Mouse (Mus musculus): ENCODE data around the gene Vmn2r51. TPM values are rescaled to one million over a fixed set of nuclear protein-coding genes. Genes with fewer than 3 reads are reported as not detected.
"Not testable (repeated sequence)": the region's sequence is repeated elsewhere in the genome, so short reads cannot be mapped to it uniquely, and the experiment has no call there.

Vmn2r51 gene
- total RNA-seq (2015; ENCODE audit: low replicate concordance) (not detected in 2 replicates), total RNA-seq (2017; ENCODE audit: low replicate concordance) (not detected in 2 replicates)

- ATAC-seq (replicated peaks; ENCODE audit: low FRiP score, poor library complexity, severe bottlenecking) = not testable (repeated sequence)
Observed at GRCm38 (mm10) chr7:10105641-10106040, at the start of gene Vmn2r51. Vmn2r51 (minus strand) TSS chr7:10105741.

GRCm38 (mm10) chr7:10053196-10053595 lies 52.3 kb downstream of the Vmn2r51 start, which contains the start of gene Vmn2r50:
Vmn2r50 (minus strand) TSS chr7:10053296.
- not testable (repeated sequence) for ATAC-seq (replicated peaks; ENCODE audit: low FRiP score, poor library complexity, severe bottlenecking)

Other genes with a start within 250 kb of the Vmn2r51 start
- not detected in 2 replicates for gene Vmn2r48, start 152.2 kb downstream of the Vmn2r51 start, total RNA-seq (2015; ENCODE audit: low replicate concordance)
- gene Vmn2r48, start 152.2 kb downstream of the Vmn2r51 start, total RNA-seq (2017; ENCODE audit: low replicate concordance) = not detected in 2 replicates
- gene Vmn2r49, start 113.5 kb downstream of the Vmn2r51 start, total RNA-seq (2015; ENCODE audit: low replicate concordance) = not detected in 2 replicates
- not detected in 2 replicates for gene Vmn2r49, start 113.5 kb downstream of the Vmn2r51 start, total RNA-seq (2017; ENCODE audit: low replicate concordance)
- gene Vmn2r50, start 52.4 kb downstream of the Vmn2r51 start, total RNA-seq (2015; ENCODE audit: low replicate concordance) = not detected in 2 replicates
- not detected in 2 replicates for gene Vmn2r50, start 52.4 kb downstream of the Vmn2r51 start, total RNA-seq (2017; ENCODE audit: low replicate concordance)
- gene Vmn2r52, start 70.8 kb upstream of the Vmn2r51 start, total RNA-seq (2015; ENCODE audit: low replicate concordance) = not detected in 2 replicates
- not detected in 2 replicates for gene Vmn2r52, start 70.8 kb upstream of the Vmn2r51 start, total RNA-seq (2017; ENCODE audit: low replicate concordance)
- gene Vmn1r66, start 172.3 kb upstream of the Vmn2r51 start, total RNA-seq (2015; ENCODE audit: low replicate concordance) = not detected in 2 replicates
- gene Vmn1r66, start 172.3 kb upstream of the Vmn2r51 start, total RNA-seq (2017; ENCODE audit: low replicate concordance) = not detected in 2 replicates